Mouse (Mus musculus): ENCODE data around the gene Hspbp1. TPM values are rescaled to one million over a fixed set of nuclear protein-coding genes. Genes with fewer than 3 reads are reported as not detected.

Gene Hspbp1
- polyA plus RNA-seq, 1 experiment = not detected

DNA sequence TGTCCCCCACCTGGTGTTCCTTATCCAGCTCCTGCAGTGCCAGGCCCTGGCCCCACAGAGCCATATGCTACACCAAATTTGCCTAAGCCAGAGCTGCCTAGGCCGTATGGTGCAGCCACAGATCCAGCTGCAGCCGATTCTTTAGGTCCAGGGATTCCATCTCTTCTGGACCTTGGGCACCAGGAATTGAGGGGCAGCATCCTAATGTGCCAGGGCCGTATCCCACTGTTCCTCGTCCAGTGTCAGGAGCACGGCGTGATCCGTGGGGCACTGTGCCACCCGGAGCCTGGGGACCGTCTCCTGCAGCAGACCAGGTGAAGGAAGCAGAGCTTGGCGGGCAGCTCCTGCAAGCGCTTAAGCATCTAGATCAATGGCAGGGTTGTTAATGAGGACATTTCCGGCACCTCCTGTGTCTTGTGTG lies 72.9 kb downstream of the Hspbp1 start:
- Histone ChIP-seq H3K27ac (ENCODE audit: insufficient read depth, low read depth, low read length) (no peak overlapping the region), H3K4me3 (ENCODE audit: insufficient read depth, low read depth, low read length) (no peak overlapping the region), H3K4me1 (ENCODE audit: control insufficient read depth, insufficient read depth, low read length) (no peaks in the 10 kb centered on the region)
- no peak for TF ChIP-seq CTCF (IDR thresholded peaks at IDR 0.05; ENCODE audit: insufficient read depth, low read depth, low read length)
- no peak for TF ChIP-seq POLR2A (IDR thresholded peaks at IDR 0.05; ENCODE audit: insufficient read depth, low read depth, low read length)
- 82% methylated on average over 12 of the region's 12 CpGs for WGBS

DNA sequence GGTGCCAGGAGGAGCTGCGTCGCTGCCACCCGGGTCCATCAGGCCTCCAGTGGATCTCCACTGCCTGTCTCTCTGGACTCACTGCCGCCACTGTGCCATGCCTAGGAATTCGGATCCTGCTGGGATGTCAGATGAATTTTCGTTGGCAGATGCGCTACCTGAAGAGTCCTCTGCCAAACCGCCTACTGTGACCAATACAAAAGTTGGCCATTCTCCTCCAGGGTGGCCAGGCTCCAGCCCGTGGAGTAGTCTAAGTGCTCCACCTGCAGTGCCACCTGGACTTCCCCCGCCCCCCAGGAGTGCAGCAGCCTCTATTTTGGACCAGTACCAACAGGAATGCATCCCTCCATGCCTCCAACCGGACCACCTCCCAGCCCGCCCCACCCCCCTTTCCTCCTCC lies 73.4 kb downstream of the Hspbp1 start:
- H3K4me1 ChIP-seq (ENCODE audit: control insufficient read depth, insufficient read depth, low read length) = no peaks in the 10 kb centered on the region
- H3K27ac ChIP-seq (ENCODE audit: insufficient read depth, low read depth, low read length) = no peak overlapping the region
- WGBS = 83% methylated on average over 12 of the region's 12 CpGs
- TF ChIP-seq POLR2A (IDR thresholded peaks at IDR 0.05; ENCODE audit: insufficient read depth, low read depth, low read length) (no peak), CTCF (IDR thresholded peaks at IDR 0.05; ENCODE audit: insufficient read depth, low read depth, low read length) (no peak)
- H3K4me3 ChIP-seq (ENCODE audit: insufficient read depth, low read depth, low read length) = no peak overlapping the region

Other genes starting within 250 kb of the Hspbp1 start
- not detected in 2 replicates for gene Rdh13, start 239.4 kb downstream of the Hspbp1 start, polyA plus RNA-seq (2012; ENCODE audit: insufficient read depth, insufficient read length, low replicate concordance, missing spikeins)
- not detected in 2 replicates for gene Eps8l1, start 224.4 kb downstream of the Hspbp1 start, polyA plus RNA-seq (2012; ENCODE audit: insufficient read depth, insufficient read length, low replicate concordance, missing spikeins)
- not detected in 2 replicates for gene Ppp1r12c, start 183.4 kb downstream of the Hspbp1 start, polyA plus RNA-seq (2012; ENCODE audit: insufficient read depth, insufficient read length, low replicate concordance, missing spikeins)
- gene Tnnt1, start 168.7 kb downstream of the Hspbp1 start, polyA plus RNA-seq (2012; ENCODE audit: insufficient read depth, insufficient read length, low replicate concordance, missing spikeins) = not detected in 2 replicates
- not detected in 2 replicates for gene Tnni3, start 160.8 kb downstream of the Hspbp1 start, polyA plus RNA-seq (2012; ENCODE audit: insufficient read depth, insufficient read length, low replicate concordance, missing spikeins)
- not detected in 2 replicates for gene Dnaaf3, start 152.6 kb downstream of the Hspbp1 start, polyA plus RNA-seq (2012; ENCODE audit: insufficient read depth, insufficient read length, low replicate concordance, missing spikeins)
- gene Syt5, start 137.5 kb downstream of the Hspbp1 start, polyA plus RNA-seq (2012; ENCODE audit: insufficient read depth, insufficient read length, low replicate concordance, missing spikeins) = not detected in 2 replicates
- not detected in 2 replicates for gene Ptprh, start 81.0 kb downstream of the Hspbp1 start, polyA plus RNA-seq (2012; ENCODE audit: insufficient read depth, insufficient read length, low replicate concordance, missing spikeins)
- gene Tmem86b, start 53.6 kb downstream of the Hspbp1 start, polyA plus RNA-seq (2012; ENCODE audit: insufficient read depth, insufficient read length, low replicate concordance, missing spikeins) = not detected in 2 replicates
- 310 and 891 TPM in 2 replicates for gene Ppp6r1, start 26.0 kb downstream of the Hspbp1 start, polyA plus RNA-seq (2012; ENCODE audit: insufficient read depth, insufficient read length, low replicate concordance, missing spikeins)
- gene Brsk1, start 5.5 kb upstream of the Hspbp1 start, polyA plus RNA-seq (2012; ENCODE audit: insufficient read depth, insufficient read length, low replicate concordance, missing spikeins) = not detected in 2 replicates
- not detected in 2 replicates for gene Tmem150b, start 40.2 kb upstream of the Hspbp1 start, polyA plus RNA-seq (2012; ENCODE audit: insufficient read depth, insufficient read length, low replicate concordance, missing spikeins)
- gene Kmt5c, start 55.0 kb upstream of the Hspbp1 start, polyA plus RNA-seq (2012; ENCODE audit: insufficient read depth, insufficient read length, low replicate concordance, missing spikeins) = not detected in 2 replicates
- not detected in 2 replicates for gene Cox6b2, start 68.0 kb upstream of the Hspbp1 start, polyA plus RNA-seq (2012; ENCODE audit: insufficient read depth, insufficient read length, low replicate concordance, missing spikeins)
- not detected in 2 replicates for gene Fam71e2, start 86.2 kb upstream of the Hspbp1 start, polyA plus RNA-seq (2012; ENCODE audit: insufficient read depth, insufficient read length, low replicate concordance, missing spikeins)
- not detected in 2 replicates for gene Il11, start 97.8 kb upstream of the Hspbp1 start, polyA plus RNA-seq (2012; ENCODE audit: insufficient read depth, insufficient read length, low replicate concordance, missing spikeins)
- gene Tmem190, start 97.9 kb upstream of the Hspbp1 start, polyA plus RNA-seq (2012; ENCODE audit: insufficient read depth, insufficient read length, low replicate concordance, missing spikeins) = not detected in 2 replicates
- not detected in 2 replicates for gene Tmem238, start 104.6 kb upstream of the Hspbp1 start, polyA plus RNA-seq (2012; ENCODE audit: insufficient read depth, insufficient read length, low replicate concordance, missing spikeins)
- not detected in 2 replicates for gene Rpl28, start 107.8 kb upstream of the Hspbp1 start, polyA plus RNA-seq (2012; ENCODE audit: insufficient read depth, insufficient read length, low replicate concordance, missing spikeins)
- not detected in 2 replicates for gene Ube2s, start 127.5 kb upstream of the Hspbp1 start, polyA plus RNA-seq (2012; ENCODE audit: insufficient read depth, insufficient read length, low replicate concordance, missing spikeins)
- gene Shisa7, start 159.6 kb upstream of the Hspbp1 start, polyA plus RNA-seq (2012; ENCODE audit: insufficient read depth, insufficient read length, low replicate concordance, missing spikeins) = 146 TPM in 1 of 2 replicates, not detected in the other
- gene Isoc2b, start 185.2 kb upstream of the Hspbp1 start, polyA plus RNA-seq (2012; ENCODE audit: insufficient read depth, insufficient read length, low replicate concordance, missing spikeins) = not detected in 2 replicates
- gene Isoc2a, start 192.1 kb upstream of the Hspbp1 start, polyA plus RNA-seq (2012; ENCODE audit: insufficient read depth, insufficient read length, low replicate concordance, missing spikeins) = not detected in 2 replicates
- gene Gm36210, start 221.4 kb upstream of the Hspbp1 start, polyA plus RNA-seq (2012; ENCODE audit: insufficient read depth, insufficient read length, low replicate concordance, missing spikeins) = not detected in 2 replicates
- not detected in 2 replicates for gene Zfp628, start 230.1 kb upstream of the Hspbp1 start, polyA plus RNA-seq (2012; ENCODE audit: insufficient read depth, insufficient read length, low replicate concordance, missing spikeins)
- not detected in 2 replicates for gene Nat14, start 237.0 kb upstream of the Hspbp1 start, polyA plus RNA-seq (2012; ENCODE audit: insufficient read depth, insufficient read length, low replicate concordance, missing spikeins)
- not detected in 2 replicates for gene Ssc5d, start 240.7 kb upstream of the Hspbp1 start, polyA plus RNA-seq (2012; ENCODE audit: insufficient read depth, insufficient read length, low replicate concordance, missing spikeins)